Mouse (Mus musculus) thymus, postnatal 10 days (tissue): ENCODE results near the gene Bcl3.

Source experiments
- DNase-seq, 2 experiments: peaks; one replicate each; pipeline ENCODE4 v3.0.0; 2021; ENCODE audit warnings: low spot score in 2 of 2

Gene Bcl3

DNA sequence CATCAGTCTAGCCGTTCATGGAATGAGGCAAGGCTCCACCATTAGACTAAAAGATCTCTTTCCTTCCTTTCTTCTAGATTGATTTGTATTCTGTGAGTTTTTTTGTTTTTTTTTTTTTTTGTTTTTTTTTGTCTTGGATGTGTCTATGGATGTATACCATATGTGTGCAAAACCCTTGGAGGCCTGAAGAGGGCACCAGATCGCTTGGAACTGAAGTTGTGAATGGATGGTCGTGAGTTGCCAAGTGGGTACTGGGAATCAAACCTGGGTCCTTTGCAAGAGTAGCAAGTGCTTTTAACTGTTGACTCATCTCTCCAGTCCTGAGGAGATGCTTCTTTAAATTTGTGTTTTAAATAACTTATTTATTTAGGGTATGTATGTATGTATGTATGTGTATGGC, 11.5 kb upstream of the Bcl3 start:
- no peak for DNase-seq

DNA sequence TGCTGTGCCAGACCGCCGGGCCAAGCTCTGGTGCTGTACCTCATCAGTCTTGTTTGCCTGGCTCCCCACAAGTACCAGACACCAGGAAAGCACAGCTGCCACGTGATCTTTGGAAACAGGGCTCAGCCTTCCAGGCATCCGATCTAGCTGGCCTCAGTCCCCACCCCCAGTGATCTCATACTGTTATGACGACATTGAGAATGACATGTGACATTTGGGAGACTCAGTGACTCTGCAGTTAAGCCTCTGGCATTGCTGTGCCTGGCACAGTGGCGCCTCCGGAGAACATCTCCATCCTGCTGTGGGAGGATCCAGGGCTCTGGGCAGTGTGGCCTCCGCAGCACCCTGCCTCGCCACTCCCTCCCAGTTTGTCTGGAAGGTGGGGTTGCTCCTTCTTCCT, 9.3 kb upstream of the Bcl3 start:
- DNase-seq, result no peak

DNA sequence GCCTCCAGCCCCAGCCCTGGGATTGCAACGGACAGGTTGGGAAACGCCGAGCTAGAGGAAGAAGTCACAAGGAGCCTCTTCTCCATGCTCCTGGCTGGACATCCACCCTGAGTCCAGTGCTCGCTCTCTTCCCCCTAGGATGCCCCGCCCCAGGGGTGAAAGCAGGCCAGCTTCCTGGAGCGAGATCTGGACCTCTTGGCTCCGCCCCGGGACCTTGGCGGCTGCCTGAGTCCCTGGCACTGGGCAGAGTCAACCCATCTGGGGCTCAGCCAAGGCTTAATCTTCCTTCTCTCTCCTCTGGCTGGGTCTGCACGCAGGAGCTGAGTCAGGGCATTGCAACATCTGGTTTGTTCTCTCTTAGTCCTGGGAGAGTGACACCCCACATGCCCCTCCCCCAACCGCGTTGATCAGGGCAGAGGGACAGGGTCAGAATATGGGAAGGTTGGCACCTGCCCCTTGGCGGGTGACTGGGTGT, 8.1 kb upstream of the Bcl3 start:
- no peak for DNase-seq

DNA sequence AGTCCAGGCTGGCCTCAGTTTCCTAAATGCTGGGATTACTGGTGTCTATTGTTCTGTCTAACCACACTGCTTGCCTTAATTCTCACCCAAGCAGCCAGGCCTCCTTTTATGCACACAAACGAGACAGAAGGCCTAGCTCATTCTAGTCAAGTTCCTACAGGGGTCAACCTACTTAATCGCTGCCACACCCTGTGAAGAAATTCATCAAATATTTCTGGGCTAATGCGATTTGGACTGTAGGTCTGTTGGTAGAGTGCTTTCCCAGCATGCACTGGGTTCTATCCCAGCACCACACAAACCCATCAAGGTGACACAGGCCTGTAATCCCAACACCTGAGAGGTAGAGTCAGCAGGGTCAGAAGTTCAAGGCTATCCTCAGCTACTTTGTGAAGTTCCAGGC, 7.1 kb upstream of the Bcl3 start:
- no peak for DNase-seq

DNA sequence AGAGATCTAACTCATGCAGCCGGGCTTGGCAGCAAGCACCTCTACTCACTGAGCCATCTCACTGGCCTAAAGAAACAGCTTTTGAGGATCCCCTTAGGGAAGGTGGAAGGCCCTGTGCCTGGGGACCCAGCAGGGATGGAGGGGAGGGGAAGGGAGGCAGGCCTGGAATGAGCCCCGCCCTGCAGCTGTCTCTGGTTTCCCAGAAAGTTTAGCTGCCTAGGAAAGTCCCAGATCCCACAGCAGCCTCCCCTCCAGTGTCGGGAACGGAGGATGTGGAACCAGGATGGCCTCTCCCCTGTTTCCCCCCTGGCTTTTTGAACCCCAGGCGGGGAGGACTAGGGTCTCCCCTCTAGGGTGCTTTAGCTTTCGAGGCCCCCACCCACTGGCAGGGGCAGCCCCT, 4.2 kb upstream of the Bcl3 start:
- no peak for DNase-seq

DNA sequence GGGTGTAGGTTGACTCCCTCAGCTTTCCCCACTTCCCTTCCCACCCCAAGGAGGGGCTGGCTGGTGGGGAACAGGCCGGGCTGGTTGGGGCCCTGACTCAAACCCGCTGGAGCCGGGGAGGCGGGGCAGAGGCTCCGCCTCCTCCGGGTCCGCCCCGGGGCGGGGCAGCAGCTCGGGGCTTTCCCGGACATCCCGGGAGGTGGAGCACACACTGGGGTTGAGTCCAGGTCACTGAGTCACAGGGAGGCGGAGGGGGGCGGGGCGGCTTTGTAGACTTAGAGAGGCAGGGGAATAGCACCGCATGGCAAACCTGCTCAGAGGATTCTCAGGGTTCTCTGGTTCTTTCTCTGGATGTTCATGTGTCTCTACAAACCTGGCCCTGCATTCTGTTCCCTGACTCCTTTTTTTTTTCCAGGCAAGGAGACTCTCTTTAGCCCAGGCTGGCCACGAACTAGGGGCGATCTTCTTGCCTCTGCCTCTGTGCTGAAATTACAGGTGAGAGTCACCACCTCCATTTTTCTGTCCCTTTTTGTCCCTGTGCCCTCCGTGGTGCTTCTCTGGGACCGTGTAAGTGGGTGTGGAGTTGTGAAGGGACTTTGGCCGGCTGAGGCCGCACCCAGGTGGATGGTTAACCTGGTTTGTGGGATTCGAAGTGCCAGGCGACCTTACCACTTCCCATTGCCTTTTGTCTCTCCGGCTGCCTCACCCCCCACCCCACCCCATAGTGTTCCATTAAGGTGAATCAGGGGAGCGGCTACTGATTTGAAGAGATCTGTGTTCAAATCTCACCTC, 1.8 kb upstream of the Bcl3 start:
- peak; percentile 46 to 54 for DNase-seq

DNA sequence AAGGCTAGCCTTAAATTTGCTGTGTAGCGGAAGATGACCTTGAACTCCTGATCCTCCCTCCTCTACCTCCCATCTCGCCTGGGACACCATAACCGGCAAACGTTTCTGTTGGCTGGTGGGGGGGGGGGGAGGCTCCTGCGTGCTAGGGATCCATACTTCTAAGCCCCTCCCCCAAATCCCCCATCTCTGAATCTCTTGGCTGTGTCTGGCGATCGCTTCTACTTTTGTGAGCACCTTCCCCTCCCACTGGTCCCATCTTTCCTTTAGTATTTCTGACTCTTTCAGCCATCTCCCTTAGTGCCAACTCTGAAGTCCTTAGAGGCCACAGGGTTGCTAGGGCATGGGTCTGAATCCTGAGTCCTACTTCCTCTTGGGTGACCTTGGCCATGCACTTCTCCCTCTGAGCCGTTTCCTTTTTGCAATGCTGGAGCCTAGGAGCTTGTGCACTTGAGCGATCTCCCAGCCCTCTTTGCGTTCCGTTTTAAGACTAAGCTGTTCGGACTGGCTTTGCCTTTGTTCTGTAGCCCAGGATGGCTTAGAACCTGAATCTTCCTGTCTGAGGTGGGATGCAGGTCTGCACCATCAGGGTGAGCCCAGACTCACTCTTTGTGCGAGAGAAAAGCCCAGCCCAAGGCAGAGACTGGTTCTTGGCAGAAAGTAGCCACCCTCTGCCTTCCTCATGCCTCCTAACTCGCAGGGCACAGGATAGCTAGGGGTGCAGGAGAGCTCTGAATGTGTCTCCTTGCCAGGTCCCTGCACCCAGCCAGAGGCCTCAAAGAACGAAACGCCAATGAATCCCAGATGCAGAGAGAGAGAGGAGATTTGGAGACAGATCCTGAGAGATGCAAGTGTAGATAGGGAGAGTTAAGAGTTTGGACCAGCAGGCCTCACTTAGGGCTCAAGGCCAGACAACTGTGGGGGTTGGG, 949 bp upstream of the Bcl3 start:
- no peak for DNase-seq

DNA sequence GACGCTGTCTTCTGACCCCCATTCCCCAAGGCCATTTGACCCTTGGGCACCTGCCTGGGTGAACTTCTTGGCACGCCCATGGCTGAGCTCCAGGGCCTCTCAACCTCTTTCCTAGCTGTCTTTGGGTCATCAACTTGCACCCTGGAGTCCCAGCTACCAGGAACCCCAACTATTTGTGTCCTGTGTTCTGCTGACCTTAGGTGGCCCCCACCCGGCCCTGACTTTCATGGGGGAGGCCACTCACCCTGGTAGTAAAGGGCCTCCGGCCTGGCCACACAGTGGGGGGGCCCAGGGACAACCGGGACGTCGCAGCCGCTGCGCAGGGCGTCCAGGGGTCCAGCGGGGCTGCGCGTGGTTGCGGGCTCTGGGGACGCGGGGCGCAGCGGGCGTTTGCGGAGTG, 377 bp downstream of the Bcl3 start:
- no peak for DNase-seq

DNA sequence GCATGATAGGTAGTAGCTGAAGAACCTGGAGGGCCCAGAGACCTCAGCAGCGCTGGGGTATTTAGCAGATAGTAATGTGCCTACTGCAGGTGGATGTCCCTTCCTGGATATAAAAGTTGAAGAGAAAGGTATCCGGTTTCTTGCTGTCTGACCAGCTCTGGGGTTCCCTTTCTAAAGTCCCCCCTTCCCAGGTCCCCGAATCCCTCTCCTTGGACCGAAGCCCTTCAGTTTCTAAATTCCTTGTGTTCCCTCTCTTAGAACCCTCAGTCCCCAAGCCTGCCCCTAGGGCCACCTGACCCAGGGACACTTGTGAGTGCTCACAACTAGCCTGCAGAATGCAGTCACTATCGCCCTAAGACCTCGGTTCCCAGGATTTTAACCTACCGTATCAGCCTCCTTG, 937 bp downstream of the Bcl3 start:
- DNase-seq, result no peak

DNA sequence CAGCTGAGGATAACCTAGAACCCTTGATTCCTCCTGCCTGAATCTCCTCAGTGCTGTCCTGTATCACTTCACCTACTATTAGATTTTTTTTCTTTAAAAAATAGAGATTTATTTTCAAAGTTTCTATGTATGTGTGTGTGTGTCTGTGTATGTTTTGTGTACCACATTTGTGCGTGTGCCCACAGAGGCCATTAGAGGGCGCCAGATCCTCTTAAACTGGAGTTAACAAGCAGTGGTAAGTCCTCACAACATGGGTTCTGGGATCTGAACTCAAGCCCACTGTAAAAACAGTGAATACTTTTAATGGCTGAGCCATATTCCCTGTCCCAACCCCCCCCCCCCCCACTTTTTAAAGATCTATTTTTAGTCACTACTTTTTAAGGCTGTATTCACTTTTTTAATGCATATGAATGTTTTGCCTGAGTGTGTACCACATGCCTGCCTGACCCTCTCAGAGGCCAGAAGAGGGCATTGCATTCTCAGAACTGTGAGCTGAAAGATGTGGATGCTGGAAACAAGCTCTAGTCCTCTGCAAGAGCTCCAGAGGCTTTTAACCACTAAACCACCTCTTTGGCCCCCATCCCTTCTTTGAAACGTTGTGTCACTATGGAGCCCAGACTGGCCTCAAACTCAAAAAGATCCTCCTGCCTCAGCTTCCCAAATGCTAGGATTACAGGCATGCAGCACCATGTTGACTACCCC, 2.1 kb downstream of the Bcl3 start:
- no peak for DNase-seq

DNA sequence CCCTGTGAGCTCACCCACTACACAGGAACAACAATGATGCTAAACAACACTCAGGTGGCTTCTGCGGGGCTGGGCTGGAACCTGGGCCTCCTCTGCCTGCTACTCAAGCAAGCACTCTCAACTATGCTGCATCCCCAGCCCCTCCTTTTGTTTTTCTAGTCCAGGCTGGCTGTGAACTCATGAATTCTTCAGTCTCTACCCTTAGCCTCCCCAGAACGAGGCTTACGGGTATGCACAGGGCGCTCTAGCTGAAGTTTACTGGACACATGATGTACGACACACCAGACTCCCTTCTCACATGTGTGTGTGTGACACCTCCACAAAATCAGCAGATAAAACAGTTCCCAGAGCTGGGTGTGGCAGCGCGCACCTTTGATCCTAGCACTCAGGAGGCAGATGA, 3.7 kb downstream of the Bcl3 start:
- DNase-seq, result no peak

DNA sequence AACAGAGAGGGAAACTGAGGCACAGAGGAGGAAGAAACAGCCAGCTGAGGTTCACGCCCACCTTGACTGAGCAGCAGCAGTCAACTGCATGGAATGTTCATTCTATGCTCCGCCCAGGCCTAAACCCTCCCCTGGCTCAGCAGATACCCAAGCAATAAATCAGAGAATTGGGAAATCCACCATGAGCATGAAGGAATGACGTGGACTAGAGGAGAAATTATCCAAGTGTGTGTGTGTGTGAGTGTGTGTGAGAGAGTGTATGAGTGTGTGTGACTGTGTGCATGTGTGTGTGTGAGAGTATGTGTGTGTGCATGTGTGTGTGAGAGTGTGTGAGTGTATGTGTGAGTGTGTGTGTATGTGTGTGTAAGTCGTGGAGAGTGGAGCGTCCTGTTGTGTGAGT, 4.1 kb downstream of the Bcl3 start:
- DNase-seq, result no peak

DNA sequence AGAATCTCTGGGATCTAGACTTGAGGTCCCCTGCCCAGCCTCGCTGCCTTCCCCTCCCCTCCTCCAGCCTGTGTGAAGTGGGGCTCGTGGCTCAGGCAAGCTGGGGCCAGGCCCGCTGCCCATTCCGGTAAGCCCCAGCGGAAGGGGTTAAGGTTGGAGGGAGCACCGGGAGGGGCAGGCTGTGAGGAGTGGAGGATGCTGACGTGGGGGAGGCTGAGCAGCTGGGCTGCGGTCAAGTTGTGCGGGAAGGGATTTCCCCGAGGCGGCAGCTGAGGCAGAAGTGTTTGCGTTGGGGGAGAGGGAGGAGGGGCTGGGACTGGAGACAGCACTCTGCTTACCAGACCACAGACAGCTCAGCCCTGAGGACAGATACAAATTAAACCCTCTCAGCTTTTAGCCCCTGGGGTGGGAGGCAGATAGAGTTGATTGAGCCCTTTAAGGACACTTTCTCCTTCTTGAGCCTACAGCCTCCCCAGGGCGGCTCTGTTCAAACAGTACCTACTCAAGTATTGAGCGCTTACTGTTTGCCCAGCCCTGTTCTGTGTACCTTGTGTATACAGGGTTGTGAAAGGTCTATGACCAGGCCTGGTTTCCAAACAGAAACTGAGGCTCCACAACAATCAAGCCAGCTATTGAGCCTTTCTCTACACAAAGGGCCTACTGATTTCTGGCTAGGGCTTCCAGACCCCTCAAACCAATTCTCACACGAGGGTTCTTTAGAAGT, 5.0 kb downstream of the Bcl3 start:
- DNase-seq, result peak; percentile 68 to 76

DNA sequence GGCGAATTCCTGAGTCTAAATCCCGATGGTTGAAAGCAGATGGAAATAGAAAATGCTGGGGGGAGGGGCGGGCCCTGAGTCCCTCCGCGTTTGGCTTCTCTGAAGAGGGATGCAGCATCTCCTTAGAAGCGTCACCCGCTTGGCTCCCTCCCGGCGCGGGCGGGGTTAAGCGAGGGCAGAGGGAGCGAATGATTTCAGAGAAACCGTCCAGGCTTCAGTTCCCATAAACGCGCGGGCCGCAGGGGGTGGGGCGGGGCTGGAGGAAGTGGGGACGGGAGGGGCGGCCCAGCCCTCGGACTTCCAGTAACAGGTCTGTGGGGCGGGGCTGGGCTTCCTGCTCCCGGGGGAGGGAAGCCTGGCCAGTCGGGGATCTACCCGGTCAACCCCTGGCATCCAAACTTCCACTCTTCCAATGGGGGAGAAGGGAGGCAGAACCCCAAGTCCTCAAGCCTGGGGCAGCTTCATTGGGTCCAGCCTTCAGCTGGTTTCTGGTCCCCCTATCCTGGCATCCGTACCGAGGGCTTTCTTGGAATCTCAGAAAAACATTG, 6.3 kb downstream of the Bcl3 start:
- DNase-seq, result peak; percentile 45 to 51

DNA sequence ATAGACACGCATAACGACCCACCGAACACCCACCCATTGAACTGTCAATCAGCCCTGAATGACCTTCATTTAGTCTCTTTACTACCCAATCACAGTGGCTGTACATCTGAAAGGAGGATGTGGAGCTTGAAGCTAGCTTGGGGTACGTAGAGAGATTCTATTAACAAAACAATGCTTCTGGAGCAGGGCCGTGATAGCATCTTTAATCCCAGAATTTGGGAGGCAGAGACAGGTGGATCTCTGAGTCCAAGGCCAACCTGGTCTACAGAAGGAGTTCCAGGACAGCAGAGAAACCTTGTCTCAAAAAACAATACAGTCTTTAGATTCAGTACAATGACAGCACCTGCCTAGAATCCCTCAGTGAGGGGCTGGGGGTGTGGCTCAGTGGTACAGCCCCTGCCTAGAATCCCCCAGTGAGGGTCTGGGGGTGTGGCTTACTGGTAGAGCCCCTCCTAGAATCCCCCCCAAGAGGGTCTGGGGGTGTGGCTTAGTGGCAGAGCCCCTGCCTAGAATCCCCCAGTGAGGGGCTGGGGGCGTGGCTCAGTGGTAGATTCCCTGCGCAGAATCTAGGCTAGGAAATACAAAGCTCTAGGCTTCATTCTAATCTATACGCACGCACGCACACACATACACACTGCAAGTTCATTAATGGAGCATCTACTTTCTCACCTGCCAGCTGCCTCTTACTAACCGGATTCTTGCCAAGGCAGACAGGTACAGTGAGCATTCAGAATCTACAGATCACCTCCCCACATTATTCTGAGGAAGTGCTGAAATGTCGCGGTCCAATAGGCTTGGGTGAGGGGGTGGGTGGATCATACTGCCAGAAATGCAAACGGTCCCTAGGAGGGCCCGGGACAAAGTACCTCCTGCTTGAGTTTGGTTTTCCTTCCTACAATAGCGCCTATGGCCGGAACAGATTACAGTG, 7.0 kb downstream of the Bcl3 start:
- no peak for DNase-seq

DNA sequence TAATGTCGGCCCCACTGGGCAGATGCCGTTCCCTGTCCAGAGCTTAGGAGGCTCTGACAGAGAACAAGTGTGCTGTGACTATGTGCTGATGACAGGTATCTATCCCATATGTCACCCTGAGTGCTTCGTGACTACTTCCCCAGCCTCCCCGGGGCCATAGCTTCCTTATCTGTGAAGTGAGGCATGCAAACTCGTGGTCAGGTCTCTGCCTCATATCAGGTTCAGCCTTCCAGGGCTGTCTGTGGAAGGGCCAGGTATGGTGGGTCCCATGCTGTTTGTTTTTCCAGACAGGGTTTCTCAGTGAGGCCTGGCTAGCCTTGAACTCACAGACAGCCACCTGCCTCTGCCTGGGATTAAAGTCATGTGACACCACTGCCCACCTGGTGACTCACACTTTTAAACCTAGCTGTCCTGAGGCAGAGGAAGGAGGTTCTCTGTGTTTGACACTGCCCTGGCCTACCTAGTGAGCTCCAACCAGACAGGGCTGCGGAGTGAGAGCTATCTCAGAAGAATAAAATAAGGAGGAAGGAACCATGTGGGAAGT, 8.9 kb downstream of the Bcl3 start:
- DNase-seq, result no peak

DNA sequence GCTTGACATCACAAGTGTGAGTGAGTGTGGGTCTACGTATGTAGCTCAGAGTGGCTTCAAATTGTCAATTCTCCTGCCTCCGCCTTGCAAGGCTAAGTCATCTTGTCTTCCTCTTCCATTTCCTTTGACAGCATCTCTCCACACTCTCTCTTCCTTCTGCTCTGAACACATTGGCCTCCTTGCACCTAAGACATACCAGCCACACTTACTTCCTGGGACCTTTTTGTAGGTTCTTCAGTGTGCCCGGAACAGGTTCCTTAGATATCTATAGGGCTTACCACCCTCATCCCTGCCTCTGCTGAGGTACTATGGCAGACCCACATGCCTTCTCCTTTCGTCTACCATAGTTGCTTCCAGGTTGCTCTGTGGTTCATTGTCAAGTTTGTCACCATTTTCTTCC, 9.4 kb downstream of the Bcl3 start:
- DNase-seq, result no peak

DNA sequence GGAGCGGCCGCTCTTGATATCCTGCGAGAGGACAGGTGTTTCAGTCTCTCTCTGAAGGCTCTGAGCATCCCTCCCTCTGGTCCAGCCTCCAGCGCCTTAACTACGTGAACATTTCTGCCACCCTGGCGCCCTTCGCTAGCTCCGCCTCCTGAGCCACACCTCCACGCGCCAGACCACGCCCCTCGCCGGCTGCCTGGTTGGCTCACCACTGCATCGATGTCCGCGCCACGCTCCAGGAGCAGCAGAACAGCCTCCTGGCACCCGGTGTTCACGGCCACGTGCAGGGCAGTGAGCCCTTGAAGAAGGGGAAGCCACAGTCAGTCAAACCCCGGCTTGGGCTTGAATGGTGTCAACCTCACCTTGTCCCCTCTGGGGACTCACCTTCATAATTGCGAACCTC, 11.5 kb downstream of the Bcl3 start:
- DNase-seq, result no peak

DNA sequence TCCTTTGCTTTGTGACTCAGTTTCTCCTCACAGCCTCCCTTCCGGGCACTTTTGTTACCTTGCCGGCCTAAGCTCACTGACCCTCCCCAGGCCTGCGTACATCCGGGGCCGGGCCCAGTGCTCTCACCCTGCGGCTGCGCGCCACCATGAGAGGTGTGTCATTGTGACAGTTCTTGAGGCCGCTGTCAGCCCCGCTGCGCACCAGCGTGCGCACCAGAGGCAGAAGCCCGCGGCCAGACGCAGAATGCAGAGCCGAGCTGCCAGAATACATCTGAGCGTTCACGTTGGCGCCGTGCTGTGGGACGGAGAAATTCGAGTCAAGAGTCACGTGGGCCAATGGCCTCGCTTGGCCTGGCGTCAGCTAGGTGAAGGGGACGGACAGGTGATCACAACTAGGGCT, 13.2 kb downstream of the Bcl3 start:
- DNase-seq, result no peak

DNA sequence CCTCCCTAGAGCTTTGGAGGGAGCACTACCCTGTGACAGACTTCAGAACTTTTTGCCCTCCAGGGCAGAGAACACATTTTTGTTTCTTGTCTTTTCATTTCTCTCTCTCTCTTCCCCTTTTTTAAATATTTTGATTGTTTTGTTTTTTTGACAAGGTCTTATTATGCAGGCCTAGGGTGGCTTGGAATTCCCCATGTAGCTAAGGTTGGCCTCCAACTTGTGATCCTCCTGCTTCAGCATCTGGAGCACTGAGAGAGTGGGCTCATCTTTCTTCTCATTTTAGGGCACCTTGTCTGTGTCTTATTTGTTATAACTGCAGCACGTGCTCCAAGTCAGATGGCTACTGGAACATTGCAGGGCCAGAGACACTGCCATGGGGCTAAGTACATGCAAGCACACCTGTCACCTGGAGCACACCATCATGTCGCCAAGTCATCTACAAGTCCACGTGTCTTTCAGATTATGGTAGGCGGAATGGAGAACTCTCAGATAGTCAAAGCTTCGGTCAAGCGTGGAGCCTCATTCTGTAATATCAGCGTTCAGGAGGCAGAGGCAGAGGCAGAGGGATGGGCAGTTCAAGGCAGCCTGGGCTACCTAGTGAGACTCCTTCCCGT, 16.1 kb downstream of the Bcl3 start:
- DNase-seq, result no peak
